In the genomic region with DNA sequence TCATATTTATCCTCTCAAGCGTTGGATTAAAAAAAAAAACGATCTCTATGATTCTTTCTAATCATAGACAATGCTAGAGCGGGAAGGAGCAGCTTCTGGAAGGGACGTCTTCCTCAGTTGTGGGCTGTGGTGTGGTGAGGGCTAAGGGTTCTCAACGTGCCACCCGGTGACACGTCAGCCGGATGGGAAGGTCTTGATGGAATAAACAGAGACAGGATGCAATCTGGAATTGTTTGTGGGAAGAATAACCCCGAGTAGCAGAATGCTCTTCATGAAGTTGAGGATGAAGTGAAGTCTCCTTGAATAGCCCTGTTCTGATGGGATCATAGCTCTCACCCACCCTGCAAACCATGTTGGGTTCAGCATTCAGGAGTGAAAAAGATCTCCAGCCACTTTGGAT, we compare ENCODE assay signal across 19 mouse cellular contexts. TPM values are rescaled to one million over a fixed set of nuclear protein-coding genes. Genes with fewer than 3 reads are reported as not detected.
A peak's percentile ranks its signal among the peaks of the same experiment; 100 is the strongest.
DNase-seq lines count a peak whose midpoint lies in the region; ATAC-seq and TF ChIP-seq lines count a peak whose summit lies in the region.
"Had no signal": no experiment of that assay in that cellular context is flagged by ENCODE, and none has a peak within 500 bp of the region (broad histone marks: within the 10 kb centered on the region; RNA-seq: fewer than 3 reads in every experiment).

No protein-coding gene starts in this region.

- no peak overlapping the region for H3K9ac ChIP-seq in lung, postnatal 0 days (replicated peaks; ENCODE audit: low read depth)
- H3K9ac ChIP-seq: embryonic facial prominence, embryonic 12.5 days; forebrain, embryonic 13.5 days; forebrain, embryonic 15.5 days had no signal

- H3K27ac ChIP-seq in lung, postnatal 0 days (ENCODE audit: low read length): no peak overlapping the region
- H3K27ac ChIP-seq: embryonic facial prominence, embryonic 10.5 days; embryonic facial prominence, embryonic 12.5 days; forebrain, embryonic 13.5 days; forebrain, embryonic 15.5 days had no signal

- H3K36me3 ChIP-seq in lung, postnatal 0 days (ENCODE audit: insufficient read depth, low read length): peaks cover under 1% of the 10 kb centered on the region; the same call in 1 of the 2 replicates

- no peak overlapping the region for H3K4me3 ChIP-seq in lung, postnatal 0 days (ENCODE audit: low read depth, low read length)
- H3K4me3 ChIP-seq: embryonic facial prominence, embryonic 10.5 days; embryonic facial prominence, embryonic 12.5 days; forebrain, embryonic 13.5 days; forebrain, embryonic 15.5 days had no signal

- no peak for TF ChIP-seq CTCF in lung, postnatal 0 days (IDR thresholded peaks at IDR 0.05)

- WGBS in lung, postnatal 0 days: 67% methylated on average over 9 of the region's 9 CpGs

- H3K27me3 ChIP-seq in lung, postnatal 0 days (replicated peaks; ENCODE audit: insufficient read depth, low read length): no peaks in the 10 kb centered on the region
- H3K27me3 ChIP-seq: embryonic facial prominence, embryonic 12.5 days had no signal

- H3K9me3 ChIP-seq in lung, postnatal 0 days (ENCODE audit: low read length): no peaks in the 10 kb centered on the region
- H3K9me3 ChIP-seq: embryonic facial prominence, embryonic 12.5 days; forebrain, embryonic 15.5 days had no signal

- DNase-seq in lung, adult 18-20 months: peak; percentile 23 to 30
- DNase-seq in lung, postnatal 4 days: no peak
- DNase-seq in lung, postnatal 0 days (ENCODE audit: low spot score): peak; percentile 52
- DNase-seq in lung, postnatal 14 days: no peak
- peak; percentile 31 for DNase-seq in lung, postnatal 10 days
- DNase-seq in layer of hippocampus, postnatal 10 days (ENCODE audit: low spot score in 2 of 2): no peak
- DNase-seq in layer of hippocampus, postnatal 25 days (ENCODE audit: extremely low spot score in 1 of 2, low spot score in 1 of 2): no peak
- DNase-seq: adrenal gland, adult 2 months; adrenal gland, postnatal 10 days; adrenal gland, postnatal 25 days; cerebellum, adult 11-12 months; cerebellum, adult 2 months; cerebellum, adult 9-10 months; cerebellum, postnatal 10 days; cerebellum, postnatal 25 days had no signal

- H3K4me1 ChIP-seq in lung, postnatal 0 days (ENCODE audit: insufficient read depth, low read depth, low read length): no peaks in the 10 kb centered on the region

- no peak for ATAC-seq in lung, postnatal 0 days
- ATAC-seq: forebrain, embryonic 13.5 days; forebrain, embryonic 15.5 days had no signal

- no peak overlapping the region for H3K4me2 ChIP-seq in lung, postnatal 0 days (replicated peaks; ENCODE audit: low read depth, low read length)
- H3K4me2 ChIP-seq: embryonic facial prominence, embryonic 12.5 days; forebrain, embryonic 13.5 days; forebrain, embryonic 15.5 days had no signal

- peak; percentile 60; the same call in 1 of the 2 replicates for TF ChIP-seq EP300 in lung, postnatal 0 days (IDR thresholded peaks at IDR 0.05)

RNA-seq across cellular contexts. Expression of a gene that starts 1.8 kb away (rescaled TPM):
- polyA plus RNA-seq in lung, postnatal 0 days (2015; fragmentation: Nextera tagmentation; extraction: Ambion mirVana): 60.3 and 63.8 TPM in 2 replicates
- 10 to 100 TPM; 29.0 to 33.9 TPM for total RNA-seq in layer of hippocampus, postnatal 10 days (2021)
- 10 to 100 TPM; 25.5 to 28.5 TPM for total RNA-seq in layer of hippocampus, postnatal 25 days (2021)

RNA-seq across cellular contexts. Expression of a gene that starts 16.9 kb away (rescaled TPM):
- polyA plus RNA-seq in lung, postnatal 0 days (2015; fragmentation: Nextera tagmentation; extraction: Ambion mirVana): 18.5 and 19.2 TPM in 2 replicates
- total RNA-seq in layer of hippocampus, postnatal 10 days (2021): 10 to 100 TPM; 15.5 to 17.8 TPM
- total RNA-seq in layer of hippocampus, postnatal 25 days (2021): 10 to 100 TPM; 17.4 to 18.4 TPM

Comparison
In these comparisons a context has a peak if more than half of its experiments do, and no peak if none do; other contexts are left out.
1. DNase-seq: peak in lung, adult 18-20 months (2 of 2), lung, postnatal 0 days (single experiment) and lung, postnatal 10 days (single experiment); none in lung, postnatal 4 days (0 of 2), lung, postnatal 14 days (single experiment), layer of hippocampus, postnatal 10 days (0 of 2) and layer of hippocampus, postnatal 25 days (0 of 2).